Mouse (Mus musculus) liver, adult 2 months (tissue): ENCODE measurements at regions not wholly inside any gene's neighbourhood (a gene's known extent, or its start where the extent isn't known, plus 50 kb on each side); places are given as distances from the start of the nearest gene placed in this dataset.

ENCODE experiments used
- CTCF ChIP-seq: fragments of 200-500 bp; IDR thresholded peaks from 2 replicates; pipeline ENCODE4 v1.5.1; 2011; ENCODE audit warnings: low read depth, low read length, control low read depth
- POLR2A ChIP-seq: fragments of 200-500 bp; IDR thresholded peaks from 2 replicates; pipeline ENCODE4 v1.6.1; 2011; ENCODE audit warnings: low read length, control low read depth; ENCODE audit not compliant: insufficient read depth; ENCODE audit errors: extremely low read depth

DNA sequence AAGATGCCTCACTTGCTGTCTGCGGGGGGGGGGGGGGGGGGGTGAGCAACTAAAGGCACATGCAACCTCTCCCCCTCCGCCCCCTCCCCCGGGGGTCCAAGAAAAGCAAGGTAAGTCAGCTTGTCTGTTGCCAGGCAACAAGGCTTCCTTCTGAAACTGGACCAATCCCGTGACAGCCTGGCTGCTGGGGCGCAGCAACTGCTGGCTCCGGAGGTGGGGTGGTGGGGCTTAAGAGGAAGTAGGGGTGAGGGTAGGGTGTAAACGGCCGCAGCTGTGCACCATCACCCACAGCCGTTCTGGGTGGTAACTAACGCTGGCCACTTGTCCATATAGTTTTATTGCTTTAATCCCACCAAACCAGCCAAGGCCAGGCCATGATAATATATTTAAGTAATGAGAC is 92.2 kb upstream of the Rbm19 start:
- no peak for TF ChIP-seq POLR2A
- no peak for TF ChIP-seq CTCF
